Mouse (Mus musculus) cerebellum, postnatal 14 days (tissue): Measurements from ENCODE around the gene Gm17018.
"Not testable (repeated sequence)": the region's sequence is repeated elsewhere in the genome, so short reads cannot be mapped to it uniquely, and the experiment has no call there.

Experiments used
- DNase-seq, 2 experiments: peaks; one replicate each; pipeline ENCODE4 v3.0.0; 2021; ENCODE audit warnings: mixed read lengths in 2 of 2

The Gm17018 gene

GRCm38 (mm10) chr19:45560153-45560890 is at the start of gene Gm17018, which contains the start of gene Poll:
Gm17018 (plus strand) TSS chr19:45560615.
Poll (minus strand) TSS chr19:45560531.
- DNase-seq = peak; percentile 87

- DNase-seq = no peak
Measured at GRCm38 (mm10) chr19:45510680-45511079, 49.7 kb upstream of the Gm17018 start.

GRCm38 (mm10) chr19:45511406-45511805 is 49.0 kb upstream of the Gm17018 start:
- DNase-seq = peak; percentile 62 to 71

- no peak for DNase-seq
Measured at GRCm38 (mm10) chr19:45515341-45515740, 45.1 kb upstream of the Gm17018 start.

GRCm38 (mm10) chr19:45516264-45516663 is 44.2 kb upstream of the Gm17018 start:
- DNase-seq = no peak

GRCm38 (mm10) chr19:45527382-45527781 is 33.0 kb upstream of the Gm17018 start:
- no peak for DNase-seq

- no peak for DNase-seq
Measured at GRCm38 (mm10) chr19:45527931-45528534, 32.4 kb upstream of the Gm17018 start.

GRCm38 (mm10) chr19:45529294-45529693 is 31.1 kb upstream of the Gm17018 start:
- no peak for DNase-seq

- no peak for DNase-seq
Measured at GRCm38 (mm10) chr19:45530200-45530995, 30.0 kb upstream of the Gm17018 start.

GRCm38 (mm10) chr19:45531554-45531953 is 28.9 kb upstream of the Gm17018 start:
- no peak for DNase-seq

- DNase-seq = no peak
Measured at GRCm38 (mm10) chr19:45533617-45534016, 26.8 kb upstream of the Gm17018 start.

- no peak for DNase-seq
Measured at GRCm38 (mm10) chr19:45535214-45535735, 25.1 kb upstream of the Gm17018 start.

- DNase-seq = no peak
Measured at GRCm38 (mm10) chr19:45535929-45536328, 24.5 kb upstream of the Gm17018 start.

GRCm38 (mm10) chr19:45537505-45537904 is 22.9 kb upstream of the Gm17018 start:
- DNase-seq = peak; percentile 74 to 81

- DNase-seq = peak; percentile 45 to 63
Measured at GRCm38 (mm10) chr19:45540657-45541408, 19.6 kb upstream of the Gm17018 start.

- DNase-seq = peak; percentile 64 to 65
Measured at GRCm38 (mm10) chr19:45541409-45542041, 18.9 kb upstream of the Gm17018 start.

- DNase-seq = no peak
Measured at GRCm38 (mm10) chr19:45542061-45542460, 18.4 kb upstream of the Gm17018 start.

GRCm38 (mm10) chr19:45544152-45544924 is 16.1 kb upstream of the Gm17018 start:
- DNase-seq = peak; percentile 37 to 51

- peak; percentile 91 to 92 for DNase-seq
Measured at GRCm38 (mm10) chr19:45544925-45545321, 15.5 kb upstream of the Gm17018 start.

GRCm38 (mm10) chr19:45548196-45548595 is 12.2 kb upstream of the Gm17018 start:
- not testable (repeated sequence) for DNase-seq
